Mouse (Mus musculus) small intestine, adult 2 months (tissue): ENCODE results near the gene Rps11. TPM values are rescaled to one million over a fixed set of nuclear protein-coding genes. Genes with fewer than 3 reads are reported as not detected.

ENCODE experiments used
- H3K27ac ChIP-seq: fragments of 200-500 bp; 2 replicates; pipeline ENCODE4 v1.5.1; 2012; ENCODE audit warnings: low read depth, low read length, control low read depth, inconsistent platforms; ENCODE audit not compliant: insufficient read depth
- H3K27me3 ChIP-seq: fragments of 200-500 bp; 2 replicates; pipeline ENCODE4 v1.6.1; 2012; ENCODE audit warnings: mild to moderate bottlenecking, moderate library complexity, low read length, inconsistent platforms; ENCODE audit not compliant: control insufficient read depth, insufficient read depth
- H3K36me3 ChIP-seq: fragments of 200-500 bp; 2 replicates; pipeline ENCODE4 v1.6.1; 2012; ENCODE audit warnings: mild to moderate bottlenecking, low read length, control low read depth, inconsistent platforms; ENCODE audit not compliant: control insufficient read depth, insufficient read depth
- H3K4me1 ChIP-seq: fragments of 200-500 bp; 2 replicates; pipeline ENCODE4 v1.6.1; 2012; ENCODE audit warnings: low read length, inconsistent platforms, mixed read lengths; ENCODE audit not compliant: control insufficient read depth, insufficient read depth, insufficient read length
- H3K4me3 ChIP-seq: fragments of 200-500 bp; 2 replicates; pipeline ENCODE4 v1.5.1; 2012; ENCODE audit warnings: low read depth, mild to moderate bottlenecking, control low read depth, inconsistent platforms, low read length, moderate library complexity
- CTCF ChIP-seq: fragments of 200-500 bp; IDR thresholded peaks from 2 replicates; pipeline ENCODE4 v1.5.1; 2012; ENCODE audit warnings: low read depth, mild to moderate bottlenecking, control low read depth, inconsistent platforms, low read length, moderate library complexity, mixed read lengths; ENCODE audit not compliant: insufficient replicate concordance, insufficient read length; ENCODE audit errors: extremely low read depth
- POLR2A ChIP-seq: fragments of 200-500 bp; IDR thresholded peaks from 2 replicates; pipeline ENCODE4 v1.6.1; 2012; ENCODE audit warnings: low read depth, mild to moderate bottlenecking, control low read depth, inconsistent platforms, low read length, moderate library complexity
- WGBS: fragments of 180-500 bp; shearing (Covaris S2); methylation state at CpG from one replicate; pipeline ENCODE4 v1.1.7; 2018; 5-methylcytosine and 5-hydroxymethylcytosine counted together
- polyA plus RNA-seq: library from polyadenylated mRNA; depleted of rRNA; stranded (reverse); fragments of >200 nt; gene quantifications from 2 replicates; pipeline ENCODE4 v1.2.3, GENCODE M21; 2012

The Rps11 gene
- polyA plus RNA-seq, 1 experiment = 207 TPM

- peak overlapping the region; percentile 55 for H3K27ac ChIP-seq
- H3K4me1 ChIP-seq = peaks cover 8% of the 10 kb centered on the region
- TF ChIP-seq CTCF (no peak), POLR2A (no peak)
- WGBS = 74% methylated on average over 22 of the region's 22 CpGs
- H3K4me3 ChIP-seq = peak overlapping the region; percentile 32
- no peaks in the 10 kb centered on the region for H3K27me3 ChIP-seq
- no peaks in the 10 kb centered on the region for H3K36me3 ChIP-seq
Measured at GRCm38 (mm10) chr7:45083300-45083890, 40.8 kb downstream of the Rps11 start.

DNA sequence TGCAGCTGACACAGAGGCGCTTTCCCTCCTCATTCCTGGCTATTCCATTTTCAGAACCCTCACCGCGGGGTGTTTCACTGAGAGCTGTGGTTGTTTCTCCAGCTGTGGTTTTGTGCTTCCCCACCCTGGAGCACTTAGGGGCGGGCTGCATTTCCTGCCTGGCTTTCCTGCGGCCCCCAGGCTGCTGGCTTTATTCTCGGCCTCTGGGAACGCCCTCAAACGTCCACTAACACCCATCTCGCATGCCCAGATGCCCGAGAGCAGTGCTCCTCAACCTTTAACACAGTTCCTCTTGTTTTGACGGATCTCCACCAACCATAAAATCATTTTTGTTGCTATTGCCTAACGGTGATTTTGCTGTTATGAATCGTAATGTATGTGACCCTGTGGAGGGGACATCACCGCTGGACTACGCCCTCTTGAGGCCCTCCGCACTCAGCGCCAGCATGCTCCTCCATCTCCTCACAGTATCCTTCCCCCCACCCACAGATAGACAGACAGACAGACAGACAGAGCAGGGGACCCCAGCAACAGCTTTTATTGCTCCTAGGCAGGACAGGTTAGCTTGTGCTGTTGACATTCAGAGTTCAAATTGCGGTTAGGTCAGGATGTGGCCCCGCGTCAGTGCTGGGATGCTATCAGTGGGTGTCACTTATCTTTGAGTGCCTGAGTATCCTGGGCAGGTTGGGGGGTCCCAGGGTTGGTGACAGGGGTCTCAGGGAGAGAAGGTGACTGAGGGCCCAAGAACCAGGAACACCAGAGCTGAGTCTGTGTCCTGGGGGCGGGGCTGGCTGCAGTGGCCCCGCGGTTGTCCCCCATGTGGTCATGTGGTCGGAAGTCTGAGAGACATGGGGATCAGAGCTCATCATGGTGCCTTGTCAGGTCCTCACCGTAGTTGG lies 41.6 kb downstream of the Rps11 start:
- peak overlapping the region; percentile 55 for H3K27ac ChIP-seq
- peak overlapping the region; percentile 32 for H3K4me3 ChIP-seq
- peaks cover 6% of the 10 kb centered on the region; the same call in 1 of the 2 replicates for H3K4me1 ChIP-seq
- peaks cover 3% of the 10 kb centered on the region; the same call in 1 of the 2 replicates for H3K36me3 ChIP-seq
- WGBS = 25% methylated on average over 25 of the region's 25 CpGs
- TF ChIP-seq POLR2A (no peak; the same call in 1 of the 2 replicates), CTCF (no peak)
- H3K27me3 ChIP-seq = no peaks in the 10 kb centered on the region

- 76% methylated on average over 5 of the region's 5 CpGs for WGBS
- Histone ChIP-seq H3K36me3 (peaks cover 16% of the 10 kb centered on the region; the same call in 1 of the 2 replicates), H3K4me1 (peaks cover 6% of the 10 kb centered on the region; the same call in 1 of the 2 replicates), H3K4me3 (no peak overlapping the region), H3K27me3 (no peaks in the 10 kb centered on the region), H3K27ac (no peak overlapping the region)
- TF ChIP-seq POLR2A (no peak), CTCF (no peak)
Measured at GRCm38 (mm10) chr7:45081016-45081415, 43.2 kb downstream of the Rps11 start.

DNA sequence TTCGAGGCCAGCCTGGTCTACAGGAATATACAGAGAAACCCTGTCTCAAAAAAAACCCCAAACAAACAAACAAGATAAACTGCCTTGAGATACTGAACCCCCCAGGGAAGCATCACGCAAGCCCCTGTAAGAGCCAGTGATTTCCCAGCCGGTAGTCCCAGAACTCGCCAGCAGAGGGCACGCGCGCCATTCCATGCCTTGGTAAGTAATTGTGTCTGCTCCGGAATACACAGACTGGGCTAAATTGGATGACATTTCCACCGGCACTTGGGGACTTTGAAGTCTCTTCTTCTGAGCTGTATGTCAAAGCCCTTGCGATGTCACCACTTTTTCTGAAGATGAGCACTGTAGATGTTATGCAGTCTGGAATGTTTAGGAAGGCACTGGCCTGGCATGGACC lies 44.4 kb downstream of the Rps11 start:
- Histone ChIP-seq H3K36me3 (peaks cover 25% of the 10 kb centered on the region; the same call in 1 of the 2 replicates), H3K4me3 (no peak overlapping the region), H3K4me1 (peaks cover 6% of the 10 kb centered on the region; the same call in 1 of the 2 replicates), H3K27ac (no peak overlapping the region), H3K27me3 (no peaks in the 10 kb centered on the region)
- WGBS = 3% methylated on average over 10 of the region's 10 CpGs
- TF ChIP-seq CTCF (peak; percentile 91), POLR2A (0 out of 2 replicates have a peak, but pooled peaks have one; percentile 19)

DNA sequence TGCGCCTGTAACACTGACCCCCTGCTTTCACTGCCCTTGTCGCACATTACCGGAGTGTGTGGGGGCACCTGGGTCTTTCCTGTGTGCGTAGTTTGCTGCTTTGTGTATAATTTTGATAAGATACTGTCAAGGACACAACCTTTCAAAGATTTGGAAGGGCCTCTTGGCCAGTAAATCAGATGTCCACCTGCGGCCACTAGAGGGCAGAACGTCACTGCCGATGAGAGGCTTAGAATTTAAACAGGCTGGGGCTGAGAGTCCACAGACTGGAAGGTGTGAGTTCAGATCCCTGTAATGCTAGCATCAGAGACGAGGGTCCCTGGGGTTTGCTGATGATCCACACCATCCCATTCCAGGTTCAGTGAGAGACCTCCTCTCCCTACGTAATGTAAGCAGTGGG lies 45.7 kb downstream of the Rps11 start:
- H3K4me1 ChIP-seq = peaks cover 6% of the 10 kb centered on the region; the same call in 1 of the 2 replicates
- 25% methylated on average over 9 of the region's 9 CpGs for WGBS
- TF ChIP-seq POLR2A (no peak), CTCF (peak; percentile 89; the same call in 1 of the 2 replicates)
- H3K4me3 ChIP-seq = no peak overlapping the region
- H3K36me3 ChIP-seq = peaks cover 31% of the 10 kb centered on the region
- no peaks in the 10 kb centered on the region for H3K27me3 ChIP-seq
- no peak overlapping the region for H3K27ac ChIP-seq

DNA sequence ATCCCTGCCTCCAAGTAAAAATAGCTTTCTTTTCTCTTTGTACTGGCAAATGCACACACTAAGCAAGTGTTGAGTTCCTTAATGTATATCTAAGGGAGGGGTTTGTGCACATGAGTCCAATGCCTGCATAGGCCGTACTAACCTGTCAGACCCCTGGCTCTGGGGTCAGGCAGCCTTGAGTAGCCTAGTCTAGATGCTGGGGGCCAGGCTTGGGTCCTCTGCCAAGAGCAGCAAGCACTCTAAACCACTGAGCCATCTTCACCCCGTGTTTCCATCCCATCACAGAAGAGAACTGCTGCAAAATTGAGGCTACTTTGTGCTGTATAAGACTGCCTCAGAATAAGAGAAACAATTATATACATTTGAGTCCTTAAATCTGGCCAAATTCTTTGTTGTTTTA lies 46.4 kb downstream of the Rps11 start:
- Histone ChIP-seq H3K4me3 (no peak overlapping the region), H3K27ac (no peak overlapping the region), H3K27me3 (no peaks in the 10 kb centered on the region), H3K36me3 (peaks cover 31% of the 10 kb centered on the region), H3K4me1 (peaks cover 2% of the 10 kb centered on the region; the same call in 1 of the 2 replicates)
- TF ChIP-seq POLR2A (no peak), CTCF (no peak)
- WGBS = 96% methylated on average over 2 of the region's 2 CpGs

GRCm38 (mm10) chr7:45077322-45077721 lies 46.9 kb downstream of the Rps11 start:
- Histone ChIP-seq H3K36me3 (peaks cover 31% of the 10 kb centered on the region), H3K27me3 (no peaks in the 10 kb centered on the region), H3K4me3 (no peak overlapping the region), H3K27ac (no peak overlapping the region), H3K4me1 (no peaks in the 10 kb centered on the region; the same call in 1 of the 2 replicates)
- TF ChIP-seq CTCF (no peak), POLR2A (no peak)
- WGBS = 95% methylated on average over 14 of the region's 14 CpGs
